Mouse (Mus musculus) kidney, adult 2 months (tissue): ENCODE measurements around the gene Pank1. TPM values are rescaled to one million over a fixed set of nuclear protein-coding genes. Genes with fewer than 3 reads are reported as not detected.

Experiments
- DNase-seq: peaks from one replicate; pipeline ENCODE4 v3.0.0; 2021
- H3K27ac ChIP-seq: fragments of 200-500 bp; 2 replicates; pipeline ENCODE4 v1.5.1; 2012; ENCODE audit warnings: low read depth, low read length, control low read depth, inconsistent platforms; ENCODE audit not compliant: insufficient read depth
- H3K27me3 ChIP-seq: fragments of 200-500 bp; replicated peaks from 2 replicates; pipeline ENCODE4 v1.6.1; 2012; ENCODE audit warnings: mild to moderate bottlenecking, moderate library complexity, low read length, inconsistent platforms; ENCODE audit not compliant: control insufficient read depth, insufficient read depth
- H3K36me3 ChIP-seq: fragments of 200-500 bp; 2 replicates; pipeline ENCODE4 v1.6.1; 2012; ENCODE audit warnings: mild to moderate bottlenecking, moderate library complexity, low read length, inconsistent platforms; ENCODE audit not compliant: control insufficient read depth, insufficient read depth
- H3K4me1 ChIP-seq: fragments of 200-500 bp; 2 replicates; pipeline ENCODE4 v1.6.1; 2011; ENCODE audit warnings: low read length; ENCODE audit not compliant: control insufficient read depth, insufficient read depth
- H3K4me3 ChIP-seq: fragments of 200-500 bp; 2 replicates; pipeline ENCODE4 v1.5.1; 2011; ENCODE audit warnings: mild to moderate bottlenecking, low read depth, low read length, control low read depth; ENCODE audit not compliant: insufficient read depth
- CTCF ChIP-seq: fragments of 200-500 bp; conservative IDR thresholded peaks from 2 replicates; pipeline ENCODE4 v1.5.1; 2011; ENCODE audit warnings: low read depth, mild to moderate bottlenecking, control low read depth, low read length, moderate library complexity, mixed read lengths; ENCODE audit not compliant: insufficient read depth, insufficient read length
- POLR2A ChIP-seq: fragments of 200-500 bp; IDR thresholded peaks from one replicate; pipeline ENCODE4 v1.6.1; 2011; ENCODE audit warnings: low read depth, low read length, control low read depth
- WGBS: fragments of 180-500 bp; shearing (Covaris S2); methylation state at CpG from one replicate; pipeline ENCODE4 v1.1.7; 2018; 5-methylcytosine and 5-hydroxymethylcytosine counted together
- polyA plus RNA-seq: library from polyadenylated mRNA; depleted of rRNA; stranded (reverse); fragments of >200 nt; gene quantifications from 2 replicates; pipeline ENCODE4 v1.2.3, GENCODE M21; 2012

Gene Pank1
- polyA plus RNA-seq, 1 experiment = 14.3 TPM

GRCm38 (mm10) chr19:34912366-34912765, 33.1 kb upstream of the Pank1 start:
- H3K4me1 ChIP-seq = no peaks in the 10 kb centered on the region

GRCm38 (mm10) chr19:34906772-34907171, 27.5 kb upstream of the Pank1 start:
- no peak for TF ChIP-seq CTCF
- no peak for TF ChIP-seq POLR2A
- no peak for DNase-seq
- H3K4me3 ChIP-seq = no peak overlapping the region
- H3K36me3 ChIP-seq = no peaks in the 10 kb centered on the region
- H3K27me3 ChIP-seq = no peaks in the 10 kb centered on the region
- WGBS = 76% methylated on average over 5 of the region's 5 CpGs
- H3K27ac ChIP-seq = no peak overlapping the region
- no peaks in the 10 kb centered on the region for H3K4me1 ChIP-seq

More at GRCm38 (mm10) chr19:34912366-34912765, 33.1 kb upstream of the Pank1 start:
- TF ChIP-seq CTCF (no peak), POLR2A (no peak)
- DNase-seq = peak; percentile 62
- Histone ChIP-seq H3K36me3 (no peaks in the 10 kb centered on the region), H3K4me3 (no peak overlapping the region), H3K27ac (no peak overlapping the region), H3K27me3 (no peaks in the 10 kb centered on the region)

GRCm38 (mm10) chr19:34905424-34905823, 26.2 kb upstream of the Pank1 start:
- Histone ChIP-seq H3K36me3 (no peaks in the 10 kb centered on the region), H3K4me3 (no peak overlapping the region), H3K4me1 (no peaks in the 10 kb centered on the region), H3K27me3 (no peaks in the 10 kb centered on the region), H3K27ac (no peak overlapping the region)
- 94% methylated on average over 7 of the region's 7 CpGs for WGBS
- TF ChIP-seq CTCF = no peak
- no peak for TF ChIP-seq POLR2A
- DNase-seq = no peak

GRCm38 (mm10) chr19:34904032-34904431, 24.8 kb upstream of the Pank1 start:
- Histone ChIP-seq H3K36me3 (no peaks in the 10 kb centered on the region), H3K27ac (no peak overlapping the region), H3K4me1 (no peaks in the 10 kb centered on the region), H3K4me3 (no peak overlapping the region), H3K27me3 (no peaks in the 10 kb centered on the region)
- WGBS = 83% methylated on average over 5 of the region's 5 CpGs
- TF ChIP-seq POLR2A (no peak), CTCF (no peak)
- no peak for DNase-seq

GRCm38 (mm10) chr19:34901735-34902134, 22.5 kb upstream of the Pank1 start:
- DNase-seq = no peak
- H3K36me3 ChIP-seq = no peaks in the 10 kb centered on the region
- H3K27me3 ChIP-seq = no peaks in the 10 kb centered on the region
- TF ChIP-seq CTCF = no peak
- no peak for TF ChIP-seq POLR2A
- no peaks in the 10 kb centered on the region for H3K4me1 ChIP-seq
- H3K4me3 ChIP-seq = no peak overlapping the region
- no peak overlapping the region for H3K27ac ChIP-seq
- WGBS = 77% methylated on average over 2 of the region's 2 CpGs

GRCm38 (mm10) chr19:34901266-34901665, 22.0 kb upstream of the Pank1 start:
- Histone ChIP-seq H3K27ac (no peak overlapping the region), H3K36me3 (no peaks in the 10 kb centered on the region), H3K27me3 (no peaks in the 10 kb centered on the region), H3K4me3 (no peak overlapping the region), H3K4me1 (no peaks in the 10 kb centered on the region)
- peak; percentile 49 for DNase-seq
- TF ChIP-seq CTCF (no peak), POLR2A (no peak)
- 74% methylated on average over 7 of the region's 7 CpGs for WGBS

GRCm38 (mm10) chr19:34898941-34899340, 19.7 kb upstream of the Pank1 start:
- H3K27me3 ChIP-seq = no peaks in the 10 kb centered on the region
- no peak overlapping the region for H3K4me3 ChIP-seq
- H3K27ac ChIP-seq = no peak overlapping the region
- DNase-seq = no peak
- no peaks in the 10 kb centered on the region for H3K36me3 ChIP-seq
- WGBS = 78% methylated on average over 4 of the region's 4 CpGs
- H3K4me1 ChIP-seq = no peaks in the 10 kb centered on the region
- TF ChIP-seq CTCF (no peak), POLR2A (no peak)
